Mouse (Mus musculus) limb, embryonic 13.5 days (tissue): ENCODE measurements at regions not wholly inside any gene's neighbourhood (a gene's known extent, or its start where the extent isn't known, plus 50 kb on each side); places are given as distances from the start of the nearest gene placed in this dataset.

ENCODE experiments used
- ATAC-seq: fragments of 200-750 bp; cut with Nextera tagmentation; 2 replicates; pipeline ENCODE4 v1.8.0; 2017; ENCODE audit warnings: low read depth, moderate number of reproducible peaks, moderate TSS enrichment; ENCODE audit not compliant: low FRiP score
- H3K27ac ChIP-seq: fragments of 300-500 bp; sonication (generic); 2 replicates; pipeline ENCODE4 v1.5.1; 2015; ENCODE audit warnings: inconsistent platforms, mild to moderate bottlenecking, moderate library complexity
- H3K27me3 ChIP-seq: fragments of 300-500 bp; sonication (generic); 2 replicates; pipeline ENCODE4 v1.6.1; 2015; ENCODE audit warnings: mild to moderate bottlenecking, inconsistent platforms
- H3K36me3 ChIP-seq: fragments of 300-500 bp; sonication (generic); 2 replicates; pipeline ENCODE4 v1.6.1; 2015; ENCODE audit warnings: inconsistent platforms, mild to moderate bottlenecking, moderate library complexity
- H3K4me1 ChIP-seq: fragments of 300-500 bp; sonication (generic); 2 replicates; pipeline ENCODE4 v1.6.1; 2015; ENCODE audit warnings: inconsistent platforms
- H3K4me2 ChIP-seq: fragments of 300-500 bp; sonication (generic); replicated peaks from 2 replicates; pipeline ENCODE4 v1.6.1; 2015; ENCODE audit warnings: inconsistent platforms, mild to moderate bottlenecking, moderate library complexity
- H3K4me3 ChIP-seq: fragments of 300-500 bp; sonication (generic); 2 replicates; pipeline ENCODE4 v1.5.1; 2015; ENCODE audit warnings: moderate library complexity, mild to moderate bottlenecking, inconsistent platforms
- H3K9ac ChIP-seq: fragments of 300-500 bp; sonication (generic); 2 replicates; pipeline ENCODE4 v1.6.1; 2015; ENCODE audit warnings: mild to moderate bottlenecking, inconsistent platforms
- H3K9me3 ChIP-seq: fragments of 300-500 bp; sonication (generic); 2 replicates; pipeline ENCODE4 v1.6.1; 2016; ENCODE audit warnings: inconsistent platforms
- WGBS: fragments of 180-500 bp; shearing (Covaris S2); methylation state at CpG from one replicate; pipeline ENCODE4 v1.1.7; 2015; 5-methylcytosine and 5-hydroxymethylcytosine counted together

DNA sequence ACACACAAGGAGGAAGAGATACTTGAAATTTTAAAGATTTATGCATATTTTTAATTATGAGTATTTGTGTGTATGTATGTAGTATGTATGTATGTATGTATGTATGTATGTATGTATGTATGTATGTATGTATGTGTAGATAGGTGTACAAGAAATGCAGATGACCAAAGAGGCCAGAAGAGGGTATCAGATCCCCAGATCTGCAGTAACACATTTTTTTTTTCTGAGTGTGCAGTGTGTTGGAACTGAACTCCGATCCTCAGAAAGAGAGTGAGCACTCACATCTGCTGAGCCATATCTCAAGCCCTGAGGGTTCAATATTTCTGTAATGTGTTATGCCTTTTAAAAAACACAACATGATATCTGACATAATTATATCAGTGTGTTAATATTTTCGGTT is 138.0 kb upstream of the Klf6 start:
- no peak for ATAC-seq
- Histone ChIP-seq H3K9me3 (no peaks in the 10 kb centered on the region), H3K36me3 (no peaks in the 10 kb centered on the region), H3K4me2 (no peak overlapping the region), H3K9ac (no peak overlapping the region), H3K4me3 (no peak overlapping the region), H3K27ac (no peak overlapping the region), H3K27me3 (no peaks in the 10 kb centered on the region), H3K4me1 (no peaks in the 10 kb centered on the region)
- 86% methylated on average over 2 of the region's 2 CpGs for WGBS

DNA sequence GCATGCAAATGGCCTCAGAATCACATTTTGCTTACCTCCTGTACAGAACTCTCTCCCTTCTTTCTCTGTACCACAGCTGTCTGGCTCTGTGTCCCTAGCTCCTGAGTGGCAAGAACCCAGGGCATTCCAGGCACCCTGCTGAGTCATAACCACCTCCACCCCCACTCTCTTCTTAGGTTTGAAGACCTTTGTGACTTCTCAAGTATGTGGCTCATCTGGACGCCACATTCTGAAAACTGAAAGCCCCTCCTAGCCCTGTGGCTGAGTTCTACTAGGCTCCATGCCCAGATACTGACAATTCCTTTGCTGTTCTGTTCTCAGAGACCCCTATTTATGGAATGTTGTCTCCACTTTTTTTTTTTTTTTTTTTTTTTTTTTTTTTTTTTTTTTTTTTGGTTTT is 136.9 kb upstream of the Klf6 start:
- 38% methylated on average over 1 of the region's 1 CpGs for WGBS
- H3K4me2 ChIP-seq, result no peak overlapping the region

DNA sequence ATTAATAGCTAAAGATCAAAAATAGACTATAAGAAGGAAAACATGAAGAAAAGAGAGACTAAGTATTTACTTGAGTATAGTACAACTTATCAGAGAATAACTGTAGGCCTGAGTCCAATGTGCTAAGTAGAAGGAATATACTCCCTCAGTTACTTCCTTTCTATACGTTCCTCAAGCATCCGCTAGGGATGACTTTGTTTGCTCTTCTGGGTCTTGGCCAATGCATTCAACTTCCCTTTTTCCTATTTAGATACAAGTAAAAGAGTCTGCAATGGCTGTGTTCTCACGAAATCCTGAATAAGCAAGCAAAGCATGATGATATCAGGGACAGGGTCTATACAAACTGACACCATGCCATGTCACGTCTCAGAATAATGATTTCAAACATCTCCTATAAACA is 135.3 kb upstream of the Klf6 start:
- Histone ChIP-seq H3K4me3 (no peak overlapping the region), H3K4me2 (no peak overlapping the region), H3K9me3 (no peaks in the 10 kb centered on the region), H3K4me1 (no peaks in the 10 kb centered on the region), H3K36me3 (no peaks in the 10 kb centered on the region), H3K9ac (no peak overlapping the region), H3K27me3 (no peaks in the 10 kb centered on the region), H3K27ac (no peak overlapping the region)
- no peak for ATAC-seq
- WGBS, result 87% methylated on average over 4 of the region's 4 CpGs

More for the DNA sequence above, 136.9 kb upstream of the Klf6 start:
- no peak overlapping the region for H3K4me3 ChIP-seq
- no peaks in the 10 kb centered on the region for H3K9me3 ChIP-seq
- H3K27me3 ChIP-seq, result no peaks in the 10 kb centered on the region
- no peaks in the 10 kb centered on the region for H3K36me3 ChIP-seq
- H3K27ac ChIP-seq, result no peak overlapping the region
- H3K9ac ChIP-seq, result no peak overlapping the region
- no peaks in the 10 kb centered on the region for H3K4me1 ChIP-seq
- no peak for ATAC-seq

DNA sequence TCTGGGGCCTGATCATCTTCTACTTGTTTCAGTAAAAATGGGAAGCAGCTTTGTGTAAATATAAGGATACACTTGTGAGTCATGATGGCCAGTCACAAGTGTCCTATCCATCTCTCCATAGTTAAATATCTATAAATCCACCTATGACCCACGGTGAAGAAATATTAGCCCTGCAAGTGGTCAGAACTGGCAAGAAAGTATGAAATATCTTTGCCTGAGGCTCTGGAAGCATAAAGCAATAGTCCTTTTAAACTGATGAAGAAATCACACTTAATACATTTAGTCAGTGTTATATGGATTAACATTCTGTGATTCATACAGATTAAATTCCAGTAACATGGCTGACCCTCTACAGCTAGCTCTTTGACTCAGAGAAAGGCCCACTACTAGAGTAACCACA is 134.8 kb upstream of the Klf6 start:
- H3K36me3 ChIP-seq, result no peaks in the 10 kb centered on the region
- H3K9me3 ChIP-seq, result no peaks in the 10 kb centered on the region
- H3K9ac ChIP-seq, result no peak overlapping the region
- no peak overlapping the region for H3K27ac ChIP-seq
- no peak for ATAC-seq
- no peaks in the 10 kb centered on the region for H3K4me1 ChIP-seq
- no peaks in the 10 kb centered on the region for H3K27me3 ChIP-seq
- no peak overlapping the region for H3K4me2 ChIP-seq
- H3K4me3 ChIP-seq, result no peak overlapping the region
- 83% methylated on average over 1 of the region's 1 CpGs for WGBS

DNA sequence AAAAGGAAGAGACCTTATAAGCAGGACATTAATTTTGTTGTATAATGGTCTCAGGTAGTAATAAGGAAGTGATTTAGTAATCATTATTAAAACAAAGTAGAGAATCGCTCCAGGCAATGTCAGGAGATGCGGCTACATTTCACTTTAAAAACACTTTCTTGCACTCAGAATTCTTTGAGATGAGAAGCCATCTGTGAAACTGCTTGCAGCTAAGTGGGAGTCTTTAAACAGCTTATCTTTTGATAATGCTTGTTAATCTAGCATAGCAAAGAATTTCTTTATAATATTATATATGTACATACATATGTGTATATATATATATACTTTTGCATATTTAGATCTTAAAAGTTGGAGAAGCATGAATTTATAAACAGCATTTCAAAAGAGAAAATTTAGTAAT is 133.1 kb upstream of the Klf6 start:
- no peaks in the 10 kb centered on the region for H3K27me3 ChIP-seq
- H3K27ac ChIP-seq, result no peak overlapping the region
- no peak overlapping the region for H3K4me2 ChIP-seq
- no peaks in the 10 kb centered on the region for H3K9me3 ChIP-seq
- no peak for ATAC-seq
- no peak overlapping the region for H3K9ac ChIP-seq
- H3K4me1 ChIP-seq, result no peaks in the 10 kb centered on the region
- H3K4me3 ChIP-seq, result no peak overlapping the region
- 89% methylated on average over 2 of the region's 2 CpGs for WGBS
- H3K36me3 ChIP-seq, result no peaks in the 10 kb centered on the region

DNA sequence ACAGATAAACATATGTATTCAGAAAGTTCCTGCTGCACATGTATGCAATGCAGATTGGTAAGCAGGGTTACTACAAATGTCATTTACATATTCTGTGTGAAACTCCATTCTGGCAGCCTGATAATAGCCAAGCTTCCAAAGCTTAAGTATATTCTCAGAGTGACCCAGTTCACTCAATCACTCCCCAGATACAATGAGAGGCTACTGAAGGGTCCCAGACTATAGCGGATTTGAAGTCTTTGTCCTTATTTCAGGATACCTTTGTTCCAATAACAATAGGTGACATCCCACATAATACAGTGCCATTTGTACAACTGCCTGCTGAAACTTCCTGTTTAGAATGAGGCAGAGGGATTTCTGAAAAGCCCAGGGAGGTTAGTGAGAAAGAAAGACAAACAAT is 132.5 kb upstream of the Klf6 start:
- Histone ChIP-seq H3K9ac (no peak overlapping the region), H3K4me3 (no peak overlapping the region), H3K27me3 (no peaks in the 10 kb centered on the region), H3K36me3 (no peaks in the 10 kb centered on the region), H3K4me1 (no peaks in the 10 kb centered on the region), H3K9me3 (no peaks in the 10 kb centered on the region), H3K4me2 (no peak overlapping the region), H3K27ac (no peak overlapping the region)
- ATAC-seq, result no peak
- WGBS, result 86% methylated on average over 1 of the region's 1 CpGs

DNA sequence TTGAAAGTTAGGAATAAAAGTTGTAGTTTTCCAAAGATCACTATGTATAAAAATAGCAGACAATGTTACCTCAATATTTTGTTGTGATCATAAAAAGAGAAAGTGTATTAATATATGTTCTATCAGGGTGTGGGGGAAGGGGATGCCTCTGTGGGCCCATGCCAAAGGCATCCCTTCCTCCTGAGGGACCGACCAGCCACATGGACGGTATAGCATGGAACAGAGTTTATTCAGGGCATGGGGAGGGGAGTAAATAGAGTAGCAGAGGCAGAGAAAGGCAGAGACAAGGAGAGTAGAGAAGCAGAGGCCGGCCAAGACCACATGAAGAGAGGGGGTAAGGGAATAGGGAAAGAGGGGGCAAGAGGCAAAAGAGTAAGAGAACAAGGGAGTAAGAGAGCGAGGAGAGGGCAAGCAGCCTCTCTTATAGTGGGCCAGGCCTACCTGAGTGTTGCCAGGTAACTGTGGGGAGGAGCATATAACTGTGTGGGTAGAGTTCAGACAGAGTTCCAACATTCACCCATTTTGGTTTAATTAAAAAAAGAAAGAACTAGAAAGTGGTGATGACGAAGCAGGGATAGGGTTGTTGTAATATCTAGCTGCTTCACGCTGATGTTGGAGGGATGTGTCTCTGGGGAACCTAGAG is 131.7 kb upstream of the Klf6 start:
- 89% methylated on average over 6 of the region's 6 CpGs for WGBS
- no peaks in the 10 kb centered on the region for H3K4me1 ChIP-seq
- no peaks in the 10 kb centered on the region for H3K27me3 ChIP-seq
- H3K4me2 ChIP-seq, result no peak overlapping the region
- no peak overlapping the region for H3K27ac ChIP-seq
- no peak overlapping the region for H3K9ac ChIP-seq
- H3K36me3 ChIP-seq, result no peaks in the 10 kb centered on the region
- H3K4me3 ChIP-seq, result no peak overlapping the region
- H3K9me3 ChIP-seq, result no peaks in the 10 kb centered on the region
- ATAC-seq, result no peak

DNA sequence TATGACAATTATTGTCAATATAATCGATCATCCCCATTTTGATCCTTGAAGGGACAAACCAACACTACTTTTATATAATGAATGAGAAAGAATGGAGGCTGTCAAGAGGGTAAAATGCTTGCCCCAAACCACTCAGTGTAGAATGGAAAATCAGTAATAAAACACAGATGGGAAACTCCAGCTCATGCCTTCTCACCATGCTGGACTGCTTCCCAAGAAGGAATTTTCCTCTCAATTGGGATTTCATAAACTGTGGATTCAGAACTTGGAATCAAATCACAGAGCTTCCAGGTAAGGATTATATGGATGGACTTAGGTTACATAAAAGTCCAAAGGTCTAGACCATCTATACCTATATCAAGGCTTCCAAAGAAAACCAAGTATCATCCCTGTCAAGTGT is 129.1 kb upstream of the Klf6 start:
- Histone ChIP-seq H3K4me1 (no peaks in the 10 kb centered on the region), H3K9me3 (no peaks in the 10 kb centered on the region), H3K27ac (no peak overlapping the region), H3K27me3 (no peaks in the 10 kb centered on the region), H3K36me3 (no peaks in the 10 kb centered on the region), H3K4me3 (no peak overlapping the region), H3K4me2 (no peak overlapping the region), H3K9ac (no peak overlapping the region)
- WGBS, result 86% methylated on average over 1 of the region's 1 CpGs
- ATAC-seq, result no peak

DNA sequence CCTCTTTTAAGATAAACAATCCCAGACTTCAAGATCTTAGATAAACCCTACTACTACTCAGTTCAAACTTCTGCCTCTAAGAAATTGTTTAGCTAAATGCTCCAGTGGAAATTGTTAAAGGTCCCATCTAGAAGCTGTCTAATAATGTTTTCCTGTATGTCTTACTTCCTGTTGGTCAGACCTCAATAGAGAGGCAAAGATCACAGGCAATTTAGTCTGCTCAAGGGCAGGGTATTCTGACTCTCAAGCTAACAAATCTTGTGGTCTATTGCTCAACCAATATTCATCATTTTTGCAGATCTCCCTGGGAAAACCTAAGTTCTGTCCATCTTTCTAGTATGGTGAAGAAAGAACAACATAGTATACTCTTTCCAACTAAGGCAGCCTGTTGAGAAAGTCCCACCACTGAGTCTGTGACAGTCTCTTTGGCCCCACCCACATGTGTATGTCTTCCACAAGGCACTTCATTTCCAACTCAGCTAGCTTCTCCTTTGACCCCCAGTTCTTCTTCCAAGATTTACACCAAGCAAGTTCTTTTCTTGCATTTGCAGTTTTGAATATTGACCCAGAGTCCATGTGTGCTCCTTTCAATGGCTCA is 126.2 kb upstream of the Klf6 start:
- Histone ChIP-seq H3K4me2 (no peak overlapping the region), H3K4me1 (no peaks in the 10 kb centered on the region), H3K9me3 (no peaks in the 10 kb centered on the region), H3K9ac (no peak overlapping the region), H3K4me3 (no peak overlapping the region), H3K36me3 (no peaks in the 10 kb centered on the region), H3K27ac (no peak overlapping the region), H3K27me3 (no peaks in the 10 kb centered on the region)
- ATAC-seq, result no peak

DNA sequence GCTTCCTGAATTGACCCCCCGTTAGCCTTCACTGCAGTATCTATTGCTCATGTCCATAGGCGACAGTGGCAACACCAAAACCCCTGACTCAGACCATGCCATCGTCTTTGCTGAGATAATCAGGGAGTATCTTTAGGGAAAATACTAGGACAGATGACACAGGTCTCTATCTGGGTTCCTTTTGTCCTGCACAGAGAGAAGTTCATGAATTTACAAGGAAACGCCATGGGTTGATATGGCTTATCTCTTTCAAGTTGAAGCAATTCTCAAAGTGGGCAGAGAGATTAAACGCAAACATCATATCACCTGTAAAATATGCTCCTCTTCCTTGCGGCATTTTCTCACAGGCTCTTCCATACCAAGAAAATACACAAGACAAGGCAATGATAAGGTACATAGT is 124.8 kb upstream of the Klf6 start:
- H3K9me3 ChIP-seq, result no peaks in the 10 kb centered on the region
- no peaks in the 10 kb centered on the region for H3K27me3 ChIP-seq
- H3K27ac ChIP-seq, result no peak overlapping the region
- 94% methylated on average over 6 of the region's 6 CpGs for WGBS
- H3K9ac ChIP-seq, result no peak overlapping the region
- H3K4me2 ChIP-seq, result no peak overlapping the region
- H3K4me3 ChIP-seq, result no peak overlapping the region
- H3K4me1 ChIP-seq, result no peaks in the 10 kb centered on the region
- ATAC-seq, result no peak
- no peaks in the 10 kb centered on the region for H3K36me3 ChIP-seq

DNA sequence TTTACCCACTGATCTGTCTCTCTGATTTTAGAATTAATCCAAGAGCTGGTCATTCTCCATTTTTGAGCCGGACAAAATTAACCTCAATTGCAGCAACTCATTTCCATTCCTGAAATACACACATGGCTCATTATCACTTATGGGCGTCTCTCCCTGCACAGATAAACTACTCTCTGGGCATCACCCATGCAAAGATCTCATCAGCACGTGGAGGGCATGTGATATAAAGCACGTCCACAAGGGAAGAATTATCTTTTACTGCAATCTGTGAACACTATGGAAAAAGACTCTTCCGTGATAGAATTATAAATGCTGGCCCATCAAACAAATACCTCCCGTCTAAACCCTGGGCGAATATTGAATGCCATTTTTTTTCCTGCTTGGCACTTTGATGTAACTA is 124.1 kb upstream of the Klf6 start:
- Histone ChIP-seq H3K36me3 (no peaks in the 10 kb centered on the region), H3K9ac (no peak overlapping the region), H3K27me3 (no peaks in the 10 kb centered on the region), H3K4me1 (no peaks in the 10 kb centered on the region), H3K4me2 (no peak overlapping the region), H3K9me3 (no peaks in the 10 kb centered on the region), H3K4me3 (no peak overlapping the region), H3K27ac (no peak overlapping the region)
- ATAC-seq, result no peak
- 86% methylated on average over 7 of the region's 7 CpGs for WGBS

DNA sequence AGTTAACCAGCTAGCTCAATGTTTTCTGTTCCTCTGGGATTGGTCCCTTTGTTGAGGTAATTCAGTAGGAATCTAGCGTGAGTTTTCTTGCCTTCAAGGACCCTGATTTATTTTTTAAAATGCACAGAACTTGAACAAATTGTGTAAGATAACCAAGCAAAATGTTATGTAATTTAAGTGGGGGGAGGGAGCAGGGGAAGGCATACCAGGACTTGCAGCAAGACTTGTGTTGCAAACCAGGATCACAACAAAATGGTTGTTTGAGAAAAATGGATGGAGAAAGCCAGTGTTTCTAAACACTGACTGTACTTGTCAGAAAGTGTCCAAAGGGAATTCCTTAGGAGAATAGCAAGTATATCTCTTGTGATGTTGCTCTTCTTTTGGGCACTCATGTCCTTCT is 120.5 kb upstream of the Klf6 start:
- Histone ChIP-seq H3K9ac (no peak overlapping the region), H3K27me3 (no peaks in the 10 kb centered on the region), H3K4me1 (no peaks in the 10 kb centered on the region), H3K9me3 (no peaks in the 10 kb centered on the region), H3K36me3 (no peaks in the 10 kb centered on the region), H3K27ac (no peak overlapping the region), H3K4me2 (no peak overlapping the region), H3K4me3 (no peak overlapping the region)
- WGBS, result 80% methylated on average over 1 of the region's 1 CpGs
- ATAC-seq, result no peak

DNA sequence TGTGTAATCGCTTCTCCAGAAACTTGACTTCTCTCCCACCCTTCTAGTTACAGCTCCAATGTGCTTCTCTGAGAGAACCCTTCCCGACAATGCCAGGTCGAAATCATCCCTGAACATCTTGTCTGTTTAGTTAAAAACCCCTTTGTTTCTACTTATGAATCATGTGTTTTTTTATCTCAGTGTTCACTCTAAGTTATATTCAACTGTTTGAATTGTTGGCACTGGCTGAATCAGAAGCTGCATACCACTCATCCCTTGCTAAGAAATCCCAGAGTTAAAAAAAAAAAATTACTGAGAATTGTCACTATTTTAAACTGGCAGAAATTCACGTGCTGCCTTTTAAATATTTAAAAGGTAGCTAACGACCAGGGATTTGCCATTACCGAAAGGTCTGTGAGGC is 116.3 kb upstream of the Klf6 start:
- 74% methylated on average over 6 of the region's 6 CpGs for WGBS
- Histone ChIP-seq H3K9ac (no peak overlapping the region), H3K4me2 (no peak overlapping the region), H3K27me3 (no peaks in the 10 kb centered on the region), H3K36me3 (no peaks in the 10 kb centered on the region), H3K4me3 (no peak overlapping the region), H3K4me1 (no peaks in the 10 kb centered on the region), H3K9me3 (no peaks in the 10 kb centered on the region), H3K27ac (no peak overlapping the region)
- ATAC-seq, result no peak
